Mouse (Mus musculus) c-Kit-positive CD71-negative TER-119-negative erythroid progenitor cells, embryonic 14.5 days (primary cell): Measurements from ENCODE around the gene Susd5.

Experiments used
- DNase-seq: peaks from one replicate; pipeline ENCODE4 v3.0.0-alpha.2; 2013; ENCODE audit warnings: low read depth

The Susd5 gene

GRCm38 (mm10) chr9:114057090-114057796 lies at the start of gene Susd5:
Gene Susd5 (plus strand): TSS chr9:114057140.
- DNase-seq: no peak

DNA sequence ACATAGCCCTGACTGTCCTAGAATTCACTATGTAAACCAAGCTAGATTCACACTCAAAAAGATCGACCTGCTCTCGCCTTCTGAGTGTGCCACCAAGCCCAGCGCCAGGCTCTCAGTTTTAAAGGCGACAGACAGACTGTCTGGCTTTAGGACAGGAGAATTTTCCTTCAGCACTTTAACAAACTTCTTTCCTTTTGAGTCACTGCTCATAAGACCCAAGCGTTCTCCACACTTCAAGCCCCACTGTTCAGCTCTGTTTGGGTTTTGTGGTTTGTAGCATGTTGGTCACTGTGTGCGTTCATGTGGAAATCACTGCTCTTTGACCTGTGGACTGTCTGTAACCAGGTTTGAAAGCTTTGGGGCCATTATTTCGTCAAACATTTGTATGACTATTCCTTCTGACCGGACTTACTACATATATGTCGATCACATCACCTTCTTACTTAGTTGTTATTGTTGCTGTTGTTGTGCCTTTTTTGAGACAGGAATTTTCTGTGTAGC lies 49.0 kb upstream of the Susd5 start:
- no peak for DNase-seq

DNA sequence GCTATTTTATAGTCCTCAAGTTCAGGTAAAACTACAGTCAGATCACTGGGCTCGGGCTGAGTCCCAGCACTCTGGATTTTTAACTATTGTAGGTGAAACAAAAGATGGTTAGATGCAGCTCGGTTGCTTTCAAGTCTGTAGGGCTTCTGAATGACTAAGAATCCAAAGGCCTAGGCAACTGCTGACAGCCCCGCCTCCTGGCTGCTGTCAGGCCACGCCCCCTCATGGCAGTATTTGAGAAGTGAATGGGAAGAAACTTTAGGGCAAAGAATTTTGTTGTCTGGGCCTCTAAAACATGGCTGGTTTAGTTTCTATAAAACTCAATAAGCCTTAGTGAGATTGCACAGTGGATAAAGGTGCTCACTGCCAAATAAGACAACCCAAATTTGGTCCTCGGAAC lies 47.4 kb upstream of the Susd5 start:
- no peak for DNase-seq

DNA sequence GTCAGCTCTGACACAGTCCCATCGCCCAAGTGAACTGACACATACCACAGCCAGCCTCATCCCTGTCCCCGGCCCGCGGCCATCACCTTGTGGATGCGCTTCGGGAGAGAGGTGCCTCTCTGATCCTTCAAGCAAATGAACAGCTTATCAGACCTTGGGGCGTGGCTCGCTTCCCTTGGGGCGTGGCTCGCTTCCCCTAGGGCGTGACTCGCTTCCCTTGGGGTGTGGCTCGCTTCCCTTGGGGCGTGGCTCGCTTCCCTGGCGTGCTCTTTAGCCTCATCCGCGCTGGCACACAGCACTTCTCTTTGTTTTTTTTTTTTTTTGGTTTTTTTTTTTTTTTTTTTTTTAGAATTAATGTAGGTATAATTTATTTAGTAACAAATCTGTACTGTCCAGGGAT lies 45.7 kb upstream of the Susd5 start:
- DNase-seq: no peak

DNA sequence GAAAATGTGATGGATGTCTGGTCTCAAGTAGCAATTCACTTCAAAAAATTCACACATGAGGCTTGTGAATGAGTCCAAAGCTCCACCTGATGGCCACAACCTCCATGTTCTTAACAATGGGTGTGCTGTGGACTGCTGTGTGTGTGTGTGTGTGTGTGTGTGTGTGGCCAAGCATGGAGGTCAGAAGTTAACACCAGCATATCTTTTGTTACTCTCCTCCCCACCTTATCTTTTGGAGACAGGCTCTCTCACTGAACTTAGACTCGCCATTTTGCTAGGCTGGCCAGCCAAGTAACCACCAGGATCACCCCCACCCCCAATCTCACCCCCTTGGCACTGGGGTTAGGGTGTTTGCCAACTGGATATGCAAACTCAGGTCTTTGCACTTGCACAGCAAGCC lies 42.9 kb upstream of the Susd5 start:
- DNase-seq: no peak

- no peak for DNase-seq
These were observed 41.2 kb upstream of the Susd5 start for GRCm38 (mm10) chr9:114015724-114016123.

DNA sequence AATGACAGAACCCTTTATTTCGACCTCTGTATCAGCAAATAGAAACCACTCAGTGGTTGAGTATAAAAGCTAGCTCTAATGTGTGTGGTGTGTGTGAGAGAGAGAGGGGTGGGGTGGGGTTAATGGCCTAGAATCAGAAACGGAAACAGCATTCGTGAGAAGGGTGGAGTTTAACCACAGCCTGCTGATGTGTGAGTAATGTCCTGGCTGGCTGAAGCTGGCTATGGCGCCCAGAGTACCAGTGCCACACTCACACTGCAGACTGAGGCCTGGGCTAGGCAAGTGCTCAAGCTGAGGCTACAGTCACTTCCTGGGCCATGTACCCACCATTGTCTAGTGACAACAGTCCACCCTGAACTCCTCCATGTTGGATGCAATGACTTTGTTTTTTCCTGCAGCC lies 40.5 kb upstream of the Susd5 start:
- DNase-seq: no peak

DNA sequence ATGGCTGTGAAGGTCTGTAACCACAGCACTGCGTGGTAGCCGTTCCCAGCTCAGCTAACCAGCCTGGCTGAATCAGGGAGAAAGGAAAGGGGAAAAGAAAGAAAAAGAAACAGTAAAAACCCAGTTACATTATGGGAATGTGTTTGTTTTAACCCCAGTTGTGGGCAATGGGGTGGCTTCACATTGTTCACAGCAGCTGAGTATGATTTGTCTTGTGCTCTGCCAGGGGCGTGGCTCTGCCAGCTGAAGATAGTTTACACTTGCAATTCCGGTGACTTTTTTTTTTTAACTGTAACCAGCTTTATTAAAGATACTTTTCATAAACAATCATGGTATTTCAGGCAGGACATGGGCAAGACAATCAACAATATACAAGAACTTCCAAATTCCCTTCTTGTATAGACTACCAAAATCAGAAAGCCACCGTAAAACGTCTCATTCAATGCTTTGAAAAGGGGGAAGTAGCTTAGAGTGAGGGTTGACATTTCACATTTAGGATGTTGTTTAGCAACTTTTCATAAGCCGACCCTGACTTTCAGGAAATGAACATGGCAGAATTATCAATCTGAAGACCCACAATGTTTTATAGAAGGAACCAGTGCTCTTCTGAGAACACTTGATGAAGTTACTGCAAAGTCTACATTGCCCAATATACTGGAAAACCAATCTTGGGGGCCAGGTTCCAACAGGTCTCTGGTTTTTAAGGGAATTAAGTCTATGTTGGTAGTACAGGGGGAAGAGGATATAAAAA lies 37.8 kb upstream of the Susd5 start:
- no peak for DNase-seq

DNA sequence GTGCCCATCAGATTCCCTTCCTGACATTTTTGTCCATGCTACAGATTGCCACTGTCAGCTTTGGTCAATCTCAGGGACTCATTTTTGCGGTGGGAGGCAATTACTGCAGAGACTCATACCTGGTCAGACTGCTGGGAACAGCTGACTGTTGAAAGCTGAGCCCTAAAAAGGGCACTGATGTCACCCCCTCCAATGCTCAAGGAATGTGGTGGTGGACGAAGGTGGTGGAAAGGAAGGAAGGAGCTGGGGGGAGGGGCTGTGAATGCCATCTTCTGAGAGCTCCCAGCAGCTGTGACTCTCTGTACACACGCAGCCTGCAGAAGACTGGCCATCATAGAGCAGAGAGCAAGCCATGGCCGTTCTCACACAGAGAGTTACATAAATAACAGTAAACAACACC lies 34.8 kb upstream of the Susd5 start:
- DNase-seq: no peak

DNA sequence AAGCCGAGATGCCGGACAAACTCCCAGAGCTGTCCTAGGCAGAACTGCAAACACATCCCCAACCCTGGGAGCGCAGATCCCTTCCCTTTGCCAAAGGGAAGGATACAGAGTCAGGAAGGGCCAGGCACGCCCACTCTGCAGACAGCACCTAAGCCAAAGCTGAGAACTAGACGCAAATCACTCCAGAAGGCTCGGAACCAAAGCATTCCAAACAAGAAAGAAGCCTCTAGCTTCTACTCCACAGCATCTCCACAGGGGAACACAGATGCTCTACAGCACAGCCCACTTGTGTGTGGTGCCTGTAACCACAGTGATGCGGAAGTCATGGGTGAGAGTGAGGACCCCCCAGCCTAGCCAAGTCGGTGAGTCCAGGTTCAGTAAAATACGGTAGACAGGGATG lies 31.8 kb upstream of the Susd5 start:
- DNase-seq: no peak

DNA sequence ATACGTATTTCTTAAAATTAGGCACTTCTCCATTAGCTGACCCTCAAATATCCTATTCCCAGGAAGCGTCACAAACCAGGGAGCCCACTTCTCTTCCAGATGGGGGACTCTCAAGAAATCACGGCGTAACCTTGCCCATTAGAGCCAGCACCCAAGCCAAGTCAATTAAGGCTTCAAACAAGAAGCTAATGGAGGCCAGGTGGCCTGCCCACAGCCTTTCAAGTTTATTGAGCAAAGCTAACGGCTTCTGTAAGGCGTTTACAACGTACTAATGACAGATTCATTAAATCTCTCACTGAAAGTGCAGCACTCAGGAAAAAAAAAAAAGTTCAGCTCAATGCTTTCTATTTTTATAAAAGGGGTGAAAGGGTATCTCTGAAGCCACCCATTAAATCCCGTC lies 31.1 kb upstream of the Susd5 start:
- no peak for DNase-seq

- peak; percentile 79 for DNase-seq
These were observed 30.5 kb upstream of the Susd5 start for GRCm38 (mm10) chr9:114026261-114026934.

DNA sequence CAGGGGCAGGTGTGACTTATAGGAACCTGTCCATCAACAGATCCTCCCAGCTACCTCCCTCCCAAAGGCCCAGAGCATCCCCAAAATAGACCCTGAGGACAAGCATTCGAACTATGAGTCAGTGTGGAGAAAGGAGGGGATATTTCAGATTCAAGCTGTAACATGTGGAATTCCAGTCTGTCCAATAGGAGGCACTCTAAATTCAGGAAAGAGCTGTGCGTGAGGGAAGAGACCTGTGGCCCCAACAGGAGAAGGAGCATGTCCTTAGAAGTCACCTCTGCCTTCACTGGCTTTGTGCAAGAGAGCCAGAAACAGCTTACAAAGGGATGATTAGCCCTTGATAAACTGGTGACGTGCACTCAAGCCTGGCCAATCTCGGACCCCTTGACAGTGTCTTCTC lies 16.0 kb upstream of the Susd5 start:
- DNase-seq: no peak

DNA sequence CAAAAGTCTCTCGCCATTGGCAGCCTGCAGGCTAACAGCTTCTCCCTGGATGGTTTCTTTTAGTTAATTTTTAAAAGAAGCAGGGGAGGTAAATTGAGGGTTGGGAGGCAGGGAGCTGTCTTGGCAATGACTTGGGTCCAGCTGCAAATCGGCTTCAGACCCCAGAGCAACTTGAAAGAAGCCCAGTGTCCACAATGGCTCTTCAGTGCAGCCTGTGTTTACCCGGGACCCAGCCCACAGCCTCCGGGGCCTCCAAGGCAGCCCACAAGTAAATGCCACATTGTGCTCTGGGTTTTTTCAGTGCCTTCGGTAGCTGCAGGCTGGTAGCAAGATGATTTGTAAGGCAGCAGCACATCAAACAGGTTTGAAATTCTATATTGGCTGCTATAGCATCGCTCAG lies 14.4 kb upstream of the Susd5 start:
- no peak for DNase-seq

- DNase-seq: peak; percentile 32
These were observed 12.5 kb upstream of the Susd5 start for GRCm38 (mm10) chr9:114044446-114044845.

- DNase-seq: no peak
These were observed 10.9 kb upstream of the Susd5 start, which contains the start of gene Fbxl2 for GRCm38 (mm10) chr9:114046028-114046427. Gene Fbxl2 (minus strand): TSS chr9:114046191.

DNA sequence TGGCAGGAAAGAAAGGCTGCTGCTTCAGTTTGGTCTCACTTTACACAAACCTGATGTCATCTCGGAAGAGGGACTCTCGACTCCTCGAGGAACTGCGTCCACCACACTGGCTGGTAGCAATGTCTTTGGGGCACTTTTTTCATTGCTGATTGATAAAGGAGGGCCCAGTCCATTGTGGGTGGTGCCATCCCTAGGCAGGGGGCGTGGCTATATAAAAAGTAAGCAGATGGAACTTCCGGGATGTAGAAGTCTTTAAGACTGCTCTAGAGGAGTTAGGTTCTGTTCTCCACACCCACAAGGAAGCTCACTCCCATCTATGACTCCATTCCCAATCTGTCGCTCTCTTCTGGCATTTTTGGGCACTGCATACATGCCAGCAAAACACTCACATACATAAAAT lies 10.3 kb upstream of the Susd5 start:
- DNase-seq: no peak

DNA sequence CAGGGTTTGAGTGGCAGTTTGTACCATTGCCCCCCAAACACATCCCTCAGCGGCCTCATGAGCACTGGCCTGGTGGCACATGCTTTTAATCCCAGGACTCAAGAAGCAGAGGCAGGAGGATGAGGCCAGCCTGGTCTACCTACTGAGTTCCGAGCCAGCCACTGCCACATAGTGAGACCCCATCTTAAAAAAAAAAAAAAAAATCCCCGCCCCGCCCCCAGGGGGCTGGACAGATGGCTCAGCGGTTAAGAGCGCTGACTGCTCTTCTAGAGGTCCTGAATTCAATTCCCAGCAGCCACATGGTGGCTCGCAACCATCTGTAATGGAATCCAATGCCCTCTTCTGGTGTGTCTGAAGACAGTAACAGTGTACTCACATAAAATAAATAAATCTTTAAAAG lies 6.8 kb upstream of the Susd5 start:
- no peak for DNase-seq

- DNase-seq: no peak
These were observed 6.2 kb upstream of the Susd5 start for GRCm38 (mm10) chr9:114050778-114051177.

GRCm38 (mm10) chr9:114052031-114052430 lies 4.9 kb upstream of the Susd5 start:
- DNase-seq: no peak

GRCm38 (mm10) chr9:114052866-114053265 lies 4.1 kb upstream of the Susd5 start:
- DNase-seq: no peak

DNA sequence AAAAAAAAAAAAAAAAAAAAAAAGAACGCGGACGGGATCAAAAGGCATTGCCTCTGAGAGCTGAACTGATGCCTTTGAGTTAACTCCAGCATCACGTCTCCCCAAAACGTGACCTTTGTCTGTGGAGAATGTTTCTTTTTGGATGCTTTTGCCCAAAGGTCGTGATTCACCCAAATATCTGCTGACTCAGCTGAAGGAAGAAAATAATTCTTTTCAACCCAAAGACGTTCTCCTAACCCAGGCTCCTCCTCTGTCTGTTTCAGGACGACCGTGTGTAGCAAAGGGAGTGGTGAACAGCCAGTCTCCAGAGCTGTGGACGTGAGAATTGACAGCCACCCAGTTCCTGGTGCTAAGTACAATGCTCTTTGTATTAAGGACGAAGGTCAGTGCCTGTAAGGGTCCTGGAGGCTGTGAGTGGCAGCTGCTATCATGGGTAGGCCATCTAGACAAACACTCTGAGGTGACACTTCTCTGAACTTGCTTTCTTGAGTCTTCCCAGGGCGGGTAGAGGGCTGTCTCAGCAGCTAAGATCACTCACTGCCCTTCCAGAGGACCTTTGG lies 11.6 kb downstream of the Susd5 start:
- DNase-seq: no peak

DNA sequence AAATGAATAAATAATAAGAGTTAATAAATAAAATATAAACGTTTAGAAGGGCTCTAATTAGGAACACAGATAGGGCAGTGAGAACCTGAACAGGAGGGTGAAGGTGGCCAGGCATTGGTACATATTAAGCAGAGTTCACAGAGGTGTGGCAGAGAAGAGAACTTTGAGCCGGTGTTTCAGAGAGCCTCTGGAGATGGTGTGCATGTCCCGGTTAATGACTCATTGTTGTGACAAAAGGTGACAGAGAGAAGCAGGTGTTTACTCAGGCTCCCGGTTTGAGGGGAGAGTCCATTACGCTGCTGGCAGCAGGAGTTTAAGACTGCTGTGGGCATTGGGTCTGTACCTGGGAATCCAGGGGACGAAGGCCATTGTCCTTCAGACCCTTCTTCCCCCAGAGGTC lies 12.4 kb downstream of the Susd5 start:
- no peak for DNase-seq
